Mouse (Mus musculus) thymus, postnatal 4 days (tissue): ENCODE results near the gene Nosip.
"Not testable (repeated sequence)": the region's sequence is repeated elsewhere in the genome, so short reads cannot be mapped to it uniquely, and the experiment has no call there.

Source experiments
- DNase-seq: peaks from one replicate; pipeline ENCODE4 v3.0.0; 2021

Nosip gene

DNA sequence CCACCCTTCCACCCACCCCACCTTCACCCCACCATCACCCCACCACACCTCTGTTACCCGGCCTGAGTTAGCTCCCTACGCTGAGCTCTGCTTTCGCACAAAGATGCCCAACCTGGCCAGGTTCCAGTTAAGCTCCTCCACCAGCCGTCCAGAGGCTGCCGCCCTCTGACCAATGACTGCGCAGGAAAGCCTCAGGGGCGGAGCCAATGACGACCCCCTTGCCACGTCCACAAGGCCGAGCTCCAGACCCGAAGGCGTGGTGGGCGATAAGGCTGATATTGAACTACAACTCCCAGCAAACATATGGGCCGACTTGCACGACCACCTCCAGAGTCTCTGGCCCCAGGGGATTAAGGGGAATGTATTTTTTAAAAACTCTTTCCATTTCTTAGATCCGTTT lies 29.8 kb downstream of the Nosip start, which contains the start of gene Rcn3:
Gene Rcn3 (minus strand): TSS at position 174 of the 400 bp plus-strand sequence.
- no peak for DNase-seq

DNA sequence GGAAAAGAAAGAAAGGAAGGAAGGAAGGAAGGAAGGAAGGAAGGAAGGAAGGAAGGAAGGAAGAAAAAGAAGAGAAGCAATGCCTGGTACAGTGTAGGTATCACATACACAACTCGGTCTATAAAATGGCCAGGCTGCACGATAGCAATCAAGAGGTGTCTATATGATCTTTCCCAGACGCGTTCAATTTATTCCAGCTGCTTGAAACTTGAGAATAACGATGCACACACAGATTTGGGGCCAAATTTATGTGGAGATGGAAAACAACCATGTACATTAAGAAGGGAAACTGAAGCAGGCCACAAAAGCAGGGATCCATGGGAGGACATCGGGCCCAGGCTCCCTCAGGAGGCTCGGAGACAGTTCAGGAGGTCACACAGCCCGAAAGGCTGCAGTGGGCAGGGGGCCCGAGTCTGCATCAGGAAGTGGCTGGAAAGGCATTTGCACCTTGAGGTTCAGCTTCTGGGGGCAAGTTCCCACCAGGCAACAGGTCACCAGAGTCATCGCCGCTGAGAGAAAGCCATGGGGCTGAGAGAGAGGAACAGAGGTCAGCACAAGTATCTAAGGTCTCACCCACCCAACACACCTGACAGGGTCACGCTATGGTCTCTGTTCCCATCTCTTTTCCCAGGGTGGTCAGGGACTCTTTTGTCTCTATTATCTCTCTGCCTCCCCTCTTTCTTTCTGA lies 30.7 kb downstream of the Nosip start:
- no peak for DNase-seq

DNA sequence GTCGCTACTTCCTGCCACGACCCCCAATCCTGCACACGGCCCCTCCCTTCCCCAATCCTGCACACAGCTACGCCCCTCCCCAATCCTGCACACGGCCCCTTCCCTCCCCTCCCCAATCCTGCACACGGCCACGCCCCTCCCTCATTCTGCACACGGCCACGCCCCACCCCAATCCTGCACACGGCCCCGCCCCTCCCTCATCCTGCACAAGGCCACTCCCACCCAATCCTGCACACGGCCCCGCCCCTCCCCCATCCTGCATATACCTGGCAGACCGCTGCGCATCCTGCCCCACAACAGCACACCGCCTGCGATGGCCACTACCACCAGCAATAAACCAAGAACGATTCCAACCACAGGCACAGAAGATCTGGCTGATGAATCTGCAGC lies 31.3 kb downstream of the Nosip start:
- peak; percentile 74 for DNase-seq

DNA sequence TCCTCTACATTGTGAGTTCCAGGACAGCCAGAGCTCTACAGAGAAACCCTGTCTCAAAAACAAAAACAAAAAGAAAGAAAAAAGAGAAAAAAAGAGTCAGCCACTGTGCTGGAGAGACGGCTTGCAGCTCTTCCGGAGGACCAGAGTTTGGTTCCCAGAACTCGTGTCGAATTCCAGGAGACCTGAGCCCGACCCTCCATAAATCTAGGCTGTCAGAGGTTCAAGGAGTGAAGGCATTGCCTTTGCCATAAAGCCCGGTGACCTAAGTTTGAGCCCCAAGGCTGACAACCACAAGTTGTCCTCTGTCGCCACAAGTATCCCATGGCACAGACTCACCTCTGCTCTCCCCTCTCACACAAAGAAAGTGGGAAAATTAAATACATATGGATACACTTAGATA lies 31.9 kb downstream of the Nosip start:
- DNase-seq = no peak

DNA sequence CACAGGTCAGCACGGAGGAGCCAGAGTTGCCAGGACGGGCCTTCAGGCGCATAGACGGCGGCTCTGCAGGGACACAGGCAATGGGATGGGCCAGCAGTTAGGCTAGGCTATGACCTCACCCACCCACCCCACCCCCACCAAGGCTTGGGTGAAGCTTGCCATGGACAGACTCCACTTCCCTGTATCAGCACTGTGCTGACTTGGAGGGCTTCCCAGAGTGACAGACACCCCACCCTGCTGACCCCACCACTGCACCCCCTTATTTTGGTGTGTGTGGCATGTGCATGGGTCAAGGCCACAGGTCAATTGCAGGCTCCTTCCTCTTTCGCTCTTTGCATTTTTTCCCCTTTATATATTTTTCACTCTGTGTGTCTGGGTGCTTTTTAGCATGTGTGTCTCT lies 33.1 kb downstream of the Nosip start:
- DNase-seq = no peak

DNA sequence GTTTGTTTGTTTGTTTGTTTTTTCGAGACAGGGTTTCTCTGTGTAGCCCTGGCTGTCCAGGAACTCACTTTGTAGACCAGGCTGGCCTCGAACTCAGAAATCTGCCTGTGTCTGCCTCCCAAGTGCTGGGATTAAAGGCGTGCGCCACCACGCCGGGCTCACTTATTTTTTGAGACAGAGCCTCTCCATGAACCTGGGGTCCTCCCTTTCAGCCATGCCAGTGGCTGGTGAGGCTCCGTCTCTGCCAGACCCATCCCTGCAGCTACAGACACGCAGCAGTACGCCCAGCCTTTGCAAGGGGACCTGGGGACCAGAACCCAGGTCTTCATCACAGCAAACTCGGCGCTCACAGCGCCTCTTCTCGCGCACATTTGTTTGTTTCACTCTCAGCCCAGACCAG lies 33.7 kb downstream of the Nosip start:
- DNase-seq = not testable (repeated sequence)

DNA sequence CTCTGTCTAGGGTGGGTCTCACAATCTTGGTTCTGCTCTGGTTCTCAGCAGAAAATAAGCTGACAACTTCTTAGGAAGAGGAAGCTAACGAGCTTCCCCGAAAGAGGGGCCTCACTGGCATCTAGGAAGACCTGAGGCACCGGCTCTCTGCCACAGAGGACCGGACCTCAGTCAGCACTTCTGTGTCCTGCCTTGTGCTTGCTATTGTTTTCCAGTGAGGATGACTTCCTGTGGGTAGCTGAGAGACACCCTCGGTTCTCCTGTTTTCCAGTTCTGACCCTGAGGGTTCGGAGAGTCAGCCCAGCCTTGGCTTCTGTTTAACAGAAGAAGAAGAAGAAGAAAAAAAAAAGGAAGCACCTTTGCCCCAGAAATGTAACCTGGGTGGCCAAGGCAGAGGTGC lies 35.2 kb downstream of the Nosip start:
- no peak for DNase-seq

DNA sequence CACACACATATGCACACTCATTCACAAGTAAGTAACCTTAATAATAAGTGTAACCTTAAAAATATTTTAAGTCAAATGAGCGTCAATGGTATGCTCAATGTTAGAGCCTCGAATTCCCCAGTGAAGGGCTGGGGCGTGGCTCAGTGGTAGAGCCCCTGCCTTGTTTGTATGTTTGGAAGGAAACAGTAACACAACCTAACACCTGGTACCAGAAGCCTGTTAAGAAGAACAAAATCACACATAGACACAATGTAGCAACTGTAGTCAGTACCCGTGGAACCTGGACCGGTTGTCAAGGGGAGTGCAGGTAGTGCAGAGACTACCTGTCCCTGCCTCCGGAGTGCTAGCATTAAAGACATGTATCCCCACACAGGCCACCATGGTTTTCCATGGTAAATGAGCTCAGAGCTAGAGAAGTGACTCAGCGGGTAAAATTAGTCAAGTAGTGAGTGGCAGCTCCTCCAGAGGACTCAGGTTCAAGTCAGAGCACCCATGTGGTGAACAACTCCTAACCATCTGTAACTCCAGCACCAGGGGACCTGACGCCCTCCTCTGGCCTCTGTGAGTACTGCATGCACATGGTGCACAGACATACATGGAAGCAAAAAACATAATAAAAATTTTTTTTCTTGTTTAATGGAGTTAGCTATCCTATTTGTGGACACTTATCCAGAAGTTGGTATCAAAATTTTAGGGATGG lies 36.5 kb downstream of the Nosip start:
- peak; percentile 55 for DNase-seq

DNA sequence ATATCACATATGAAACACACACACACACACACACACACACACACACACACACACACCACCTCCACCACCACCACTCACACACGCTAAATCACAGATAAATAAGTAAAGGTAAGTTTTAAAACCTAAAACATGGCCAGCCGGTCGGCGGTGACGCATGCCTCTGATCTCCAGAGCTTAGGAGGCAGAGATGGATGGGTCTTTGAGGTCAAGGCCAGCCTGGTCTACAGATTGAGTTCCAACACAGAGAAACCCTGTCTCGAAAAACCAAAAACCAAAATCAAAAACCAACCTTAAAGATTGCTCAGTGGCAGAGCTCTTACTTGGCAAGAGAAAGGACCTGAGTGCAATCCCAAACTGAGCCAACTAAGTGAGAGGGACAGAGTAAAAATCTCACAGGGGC lies 37.8 kb downstream of the Nosip start:
- DNase-seq = no peak

DNA sequence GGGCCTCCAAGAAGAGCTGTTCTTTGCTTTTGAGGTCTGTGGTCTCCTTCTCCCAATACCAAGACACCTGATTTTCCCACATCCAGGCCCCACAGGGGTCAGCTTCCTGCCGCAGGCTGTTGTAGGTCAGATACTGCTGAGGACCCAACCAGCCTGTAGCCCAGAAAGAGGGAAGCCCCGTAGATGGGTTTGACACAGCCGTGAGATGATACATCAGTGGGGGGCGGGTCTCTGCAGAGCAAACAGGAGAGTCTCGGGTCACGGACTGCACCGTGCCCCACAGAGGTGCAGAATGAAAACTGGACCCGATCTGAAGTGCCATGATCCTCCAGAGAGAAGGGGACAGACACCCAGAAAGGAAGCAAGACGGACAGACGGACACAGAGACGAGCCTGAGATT lies 40.2 kb downstream of the Nosip start:
- DNase-seq = no peak

DNA sequence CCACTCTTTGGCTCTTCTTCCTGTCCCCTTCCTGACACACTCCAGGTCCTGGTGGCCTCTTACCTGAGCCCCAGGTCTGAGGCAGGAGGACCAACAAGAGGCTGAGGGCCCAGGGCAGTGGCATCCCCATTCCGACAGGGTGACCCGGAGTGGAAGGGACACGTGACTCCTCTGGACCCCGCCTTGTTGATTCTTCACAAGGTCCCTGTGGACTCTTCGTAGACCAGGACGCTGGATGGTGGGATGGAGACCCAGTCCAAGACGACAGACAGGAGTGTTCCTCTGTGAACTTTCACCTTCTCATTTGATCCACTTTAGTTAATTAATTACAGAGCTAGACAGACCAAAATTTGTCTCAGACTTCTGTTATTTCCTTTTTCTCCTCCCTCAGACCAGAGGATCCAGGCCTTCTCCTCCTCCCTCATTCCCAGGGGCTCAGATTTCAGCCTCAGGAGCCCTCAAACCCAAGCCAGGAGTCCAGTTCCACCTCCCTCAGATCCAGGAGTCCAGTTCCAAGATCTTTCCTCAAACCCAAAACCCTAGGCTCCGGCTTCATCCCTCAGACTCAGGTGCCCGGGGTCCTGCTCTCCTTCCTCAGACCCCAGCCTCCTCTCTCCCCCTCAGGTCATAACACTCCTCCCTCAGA lies 40.8 kb downstream of the Nosip start:
- DNase-seq = no peak

DNA sequence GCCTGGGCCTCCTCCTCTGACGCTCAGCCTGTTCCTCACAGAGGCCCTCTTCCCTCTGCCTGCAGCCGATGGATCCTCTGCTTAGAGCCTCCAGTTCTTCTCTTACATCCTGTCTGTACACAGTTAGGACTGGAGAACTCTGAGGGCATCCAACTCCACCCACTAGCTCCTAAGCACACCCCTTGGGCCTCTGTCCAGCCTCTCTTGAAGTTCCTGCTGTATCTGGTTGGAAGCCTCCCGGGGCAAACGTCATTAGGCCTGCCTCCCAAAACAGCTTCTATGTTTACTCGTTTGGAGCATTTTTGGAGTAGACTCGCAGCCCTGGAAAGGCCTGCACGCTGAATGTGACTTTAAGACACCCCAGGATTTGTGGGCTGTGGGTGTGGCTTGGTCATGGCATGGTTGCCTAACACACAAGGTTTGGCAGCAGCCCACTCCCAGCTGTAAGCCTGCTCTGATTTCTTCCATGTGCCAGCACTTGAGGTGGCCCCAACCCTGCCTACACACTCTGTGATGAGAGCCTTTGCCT lies 41.5 kb downstream of the Nosip start, which contains the start of gene Fcgrt:
Gene Fcgrt (minus strand): TSS at position 200 of the 529 bp plus-strand sequence.
- no peak for DNase-seq

DNA sequence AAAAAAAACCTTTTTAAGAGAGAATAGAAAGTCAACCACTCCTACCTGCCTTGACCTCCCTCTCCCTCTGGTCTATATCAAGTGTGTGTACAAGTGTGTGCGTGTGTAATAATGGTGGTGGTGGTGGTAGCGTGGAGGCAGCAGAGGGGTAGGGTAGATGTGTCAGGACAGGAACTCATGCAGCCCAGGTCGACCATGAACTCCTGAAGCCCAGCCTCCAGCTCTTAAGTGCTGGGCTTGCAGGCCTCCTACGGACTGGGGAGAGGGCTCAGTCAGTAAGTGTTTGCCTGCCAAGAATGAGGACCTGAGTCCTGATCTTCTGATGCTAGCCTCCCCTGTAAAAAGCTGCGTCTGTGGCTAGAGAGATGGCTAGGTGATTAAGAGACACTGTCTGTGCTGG lies 42.7 kb downstream of the Nosip start:
- no peak for DNase-seq

DNA sequence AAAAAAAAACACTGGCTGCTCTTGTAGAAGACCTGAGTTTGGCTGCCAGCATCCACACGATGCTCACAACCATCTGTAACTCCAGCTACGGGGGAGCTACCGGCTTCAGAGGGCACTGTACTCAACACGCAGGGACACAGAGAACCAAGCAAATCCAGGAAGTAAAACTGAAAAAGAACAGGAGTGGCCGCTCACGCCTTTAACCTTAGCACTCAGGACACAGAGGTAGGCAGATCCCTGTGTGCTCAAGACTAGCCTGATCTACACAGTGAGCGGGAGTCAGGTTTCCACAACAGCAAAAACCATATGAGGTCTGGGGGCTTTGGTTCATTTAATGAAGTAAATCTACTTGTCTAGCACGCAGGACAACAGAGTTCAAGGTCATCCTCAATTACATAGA lies 43.3 kb downstream of the Nosip start:
- no peak for DNase-seq

DNA sequence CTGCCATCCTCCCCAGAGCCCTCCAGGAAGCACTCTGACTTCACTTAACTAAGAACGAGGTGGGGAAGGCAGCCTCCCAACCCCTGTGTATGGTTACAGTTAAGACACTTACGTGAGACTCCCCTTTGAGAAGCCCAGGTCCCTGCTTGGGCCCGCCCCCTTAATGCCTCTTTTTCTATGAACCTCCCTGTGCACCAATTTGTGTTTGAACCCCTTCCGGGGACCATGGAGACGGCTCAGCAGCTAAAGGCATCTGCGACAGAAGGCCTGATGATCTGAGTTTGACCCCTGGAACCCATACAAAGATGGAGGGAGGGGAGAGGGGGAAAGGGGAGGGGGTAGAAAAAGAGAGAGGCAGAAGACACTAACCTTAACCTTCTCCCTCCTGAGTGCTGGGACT lies 44.2 kb downstream of the Nosip start:
- DNase-seq = no peak

DNA sequence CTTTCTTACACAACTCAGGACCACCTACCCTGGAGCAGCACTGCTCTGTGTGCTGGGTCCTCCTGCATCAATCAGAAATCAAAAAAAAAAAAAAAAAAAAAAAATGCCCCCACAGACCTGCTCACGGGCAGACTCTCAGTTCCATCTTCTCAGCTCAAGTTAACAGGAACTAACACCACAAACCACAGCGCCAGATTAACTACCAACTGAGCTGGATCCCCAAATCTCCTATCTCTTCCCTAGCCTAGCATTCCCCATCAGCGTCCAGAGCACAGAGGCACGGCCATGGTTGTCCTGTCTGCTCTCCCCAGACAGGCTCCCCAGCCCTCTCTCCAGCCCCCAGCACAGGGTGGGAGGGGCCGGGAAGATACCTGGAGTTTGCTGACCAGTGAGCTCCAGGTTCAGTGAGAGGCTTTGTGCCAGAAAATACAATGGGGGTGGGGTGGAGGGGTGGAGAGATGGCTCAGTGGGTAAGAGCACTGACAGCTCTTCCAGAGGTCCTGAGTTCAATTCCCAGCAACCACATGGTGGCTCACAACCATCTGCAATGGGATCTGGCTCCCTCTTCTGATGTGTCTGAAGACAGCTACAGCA lies 44.9 kb downstream of the Nosip start:
- DNase-seq = no peak

DNA sequence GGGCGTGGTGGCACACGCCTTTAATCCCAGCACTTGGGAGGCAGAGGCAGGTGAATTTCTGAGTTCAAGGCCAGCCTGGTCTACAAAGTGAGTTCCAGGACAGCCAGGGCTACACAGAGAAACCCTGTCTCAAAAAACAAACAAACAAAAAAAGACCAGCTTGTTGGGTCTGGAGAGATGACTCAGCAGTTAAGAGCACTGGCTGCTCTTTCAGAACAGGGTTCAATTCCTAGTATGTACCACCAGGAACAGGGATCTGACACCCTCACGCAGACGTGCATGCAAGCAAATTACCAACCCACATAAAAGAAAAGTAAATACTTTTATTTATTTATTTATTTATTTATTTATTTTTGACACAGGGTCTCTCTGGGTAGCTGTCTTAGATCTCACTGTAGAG lies 47.9 kb downstream of the Nosip start:
- not testable (repeated sequence) for DNase-seq

DNA sequence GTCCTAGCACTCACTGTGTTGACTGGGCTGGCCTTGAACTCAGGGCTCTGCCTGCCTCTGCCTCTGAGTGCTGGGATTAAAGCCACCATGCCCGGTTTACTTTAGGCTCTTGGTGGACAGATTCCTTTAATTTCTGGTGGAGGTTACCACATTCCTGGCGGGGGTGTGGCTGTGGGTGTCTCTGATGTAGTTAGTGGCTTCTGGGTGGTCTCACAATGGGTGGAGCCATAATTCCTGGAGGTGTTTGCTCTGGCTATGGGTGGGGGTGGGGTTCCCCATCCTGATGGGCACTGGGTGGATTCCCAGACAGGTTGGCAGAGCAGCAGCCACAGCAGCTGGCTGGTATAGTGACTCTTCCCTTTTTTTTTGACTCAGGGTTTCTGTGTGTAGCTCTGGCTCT lies 49.7 kb downstream of the Nosip start:
- DNase-seq = no peak

DNA sequence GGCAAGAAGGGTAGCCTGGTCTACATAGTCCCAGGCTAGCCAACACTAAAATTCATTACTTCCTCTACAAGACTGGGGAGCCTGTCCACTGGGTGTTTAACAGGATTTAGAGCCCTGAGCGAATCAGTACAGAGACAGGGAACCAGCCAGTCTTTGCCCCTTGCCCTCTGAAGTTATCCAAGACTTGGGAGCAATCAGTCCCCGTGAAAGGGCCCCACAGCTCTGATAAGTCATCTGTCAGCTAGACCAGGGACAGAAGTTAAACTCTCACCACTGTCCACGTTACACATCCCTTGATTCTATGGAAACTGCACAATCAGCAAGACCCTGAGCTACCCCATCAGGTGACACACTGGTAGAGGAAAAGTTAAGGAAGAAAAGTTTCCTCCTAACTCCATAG lies 50.3 kb downstream of the Nosip start:
- DNase-seq = no peak

DNA sequence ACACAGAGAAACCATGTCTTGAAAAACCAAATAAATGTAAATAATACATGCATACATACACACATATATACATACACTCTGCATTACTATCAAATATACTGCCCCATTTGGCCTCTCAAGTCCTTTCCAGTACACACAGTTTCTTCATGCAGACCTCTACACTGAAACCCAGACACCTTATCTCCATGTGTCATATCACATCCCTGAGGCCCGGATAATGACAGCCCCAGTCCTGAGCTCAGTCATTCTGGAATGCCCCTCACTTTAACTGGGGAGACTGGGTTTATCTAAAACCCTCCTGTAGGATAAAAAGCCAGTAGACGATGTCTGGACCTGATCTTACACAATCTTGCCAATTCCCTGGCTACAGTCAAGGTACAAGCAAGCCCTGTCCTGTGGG lies 51.2 kb downstream of the Nosip start:
- no peak for DNase-seq

DNA sequence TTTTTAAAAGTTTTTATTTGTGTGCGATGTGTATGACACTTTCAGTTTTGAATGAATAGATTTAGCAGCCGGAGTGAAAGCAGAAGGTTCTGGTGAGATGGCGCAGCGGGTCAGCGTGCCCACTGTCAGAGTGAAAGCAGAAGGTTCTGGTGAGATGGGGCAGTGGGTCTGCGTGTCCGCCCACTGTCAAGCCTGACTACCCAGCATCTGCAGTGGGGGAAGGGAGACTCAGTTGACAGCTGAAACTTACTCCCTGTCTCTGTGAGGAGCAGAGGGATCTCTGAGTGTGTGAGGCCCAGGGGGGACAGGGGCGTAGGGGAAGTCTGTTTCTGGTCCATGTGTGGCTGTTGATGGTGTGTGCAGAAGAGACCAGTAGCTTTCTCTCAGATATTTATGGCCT lies 55.3 kb downstream of the Nosip start:
- no peak for DNase-seq

DNA sequence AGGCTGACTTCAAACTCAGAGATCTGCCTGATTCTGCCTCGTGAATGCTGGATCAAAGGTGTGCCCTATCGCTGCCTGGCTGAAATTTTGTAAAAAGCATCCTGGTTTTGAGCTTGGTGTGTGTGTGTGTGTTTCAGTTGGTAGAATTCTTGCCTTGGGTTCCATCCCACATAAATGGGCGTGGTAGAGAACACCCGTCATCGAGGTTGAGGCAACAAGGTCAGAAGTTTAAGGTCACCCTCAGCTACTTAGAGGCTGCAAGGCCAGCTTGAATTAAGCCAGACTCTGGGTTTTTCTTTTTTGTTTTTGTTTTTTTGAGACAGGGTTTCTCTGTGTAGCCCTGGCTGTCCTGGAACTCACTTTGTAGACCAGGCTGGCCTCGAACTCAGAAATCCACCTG lies 56.1 kb downstream of the Nosip start:
- no peak for DNase-seq
